Mouse (Mus musculus) ES-Bruce4 (cell line): ENCODE measurements around the gene Mical2.

ENCODE experiments used
- CTCF ChIP-seq: IDR thresholded peaks from one replicate; pipeline ENCODE4 v1.8.1; 2011; ENCODE audit warnings: low read depth, low read length
- EP300 ChIP-seq: IDR thresholded peaks from 2 replicates; pipeline ENCODE4 v1.6.1; 2011; ENCODE audit warnings: low read depth, low read length; ENCODE audit not compliant: insufficient read depth

DNA sequence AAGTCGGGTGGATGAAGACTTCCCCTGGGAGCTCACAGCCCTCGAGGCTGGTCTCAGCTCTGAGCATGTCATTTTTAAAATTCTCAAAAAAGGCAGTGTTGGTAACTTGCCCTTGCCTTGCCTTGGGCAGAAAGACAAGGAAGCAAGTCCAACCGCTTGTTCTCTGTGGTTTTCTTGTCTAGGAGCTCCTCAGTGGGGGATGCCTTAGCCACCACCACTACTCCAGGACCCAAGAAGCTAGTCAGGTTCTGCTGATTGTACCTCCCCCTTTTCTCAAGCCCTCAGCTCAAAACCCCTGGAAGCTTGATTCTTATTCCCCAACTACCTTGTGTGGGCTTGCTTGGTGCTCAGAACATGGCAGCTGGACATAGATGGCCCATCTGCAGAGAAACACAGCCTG lies 115.4 kb downstream of the Mical2 start:
- no peak for TF ChIP-seq CTCF
- TF ChIP-seq EP300 = no peak
